Mouse (Mus musculus) small intestine, adult 10 weeks (tissue): Measurements from ENCODE around the gene Rnf217. TPM values are rescaled to one million over a fixed set of nuclear protein-coding genes. Genes with fewer than 3 reads are reported as not detected.

Source experiments
- polyA plus RNA-seq: library from polyadenylated mRNA; stranded (reverse); fragments of 350-450 nt; fragmentation: Illumina TruSeq; extraction: RNeasy Lipid Tissue Mini Kit (QIAGEN cat#74804); gene quantifications from one replicate; pipeline ENCODE4 v1.2.3, GENCODE M21; 2014; ENCODE audit warnings: low replicate concordance

The Rnf217 gene
- 4.1 TPM for polyA plus RNA-seq

DNA sequence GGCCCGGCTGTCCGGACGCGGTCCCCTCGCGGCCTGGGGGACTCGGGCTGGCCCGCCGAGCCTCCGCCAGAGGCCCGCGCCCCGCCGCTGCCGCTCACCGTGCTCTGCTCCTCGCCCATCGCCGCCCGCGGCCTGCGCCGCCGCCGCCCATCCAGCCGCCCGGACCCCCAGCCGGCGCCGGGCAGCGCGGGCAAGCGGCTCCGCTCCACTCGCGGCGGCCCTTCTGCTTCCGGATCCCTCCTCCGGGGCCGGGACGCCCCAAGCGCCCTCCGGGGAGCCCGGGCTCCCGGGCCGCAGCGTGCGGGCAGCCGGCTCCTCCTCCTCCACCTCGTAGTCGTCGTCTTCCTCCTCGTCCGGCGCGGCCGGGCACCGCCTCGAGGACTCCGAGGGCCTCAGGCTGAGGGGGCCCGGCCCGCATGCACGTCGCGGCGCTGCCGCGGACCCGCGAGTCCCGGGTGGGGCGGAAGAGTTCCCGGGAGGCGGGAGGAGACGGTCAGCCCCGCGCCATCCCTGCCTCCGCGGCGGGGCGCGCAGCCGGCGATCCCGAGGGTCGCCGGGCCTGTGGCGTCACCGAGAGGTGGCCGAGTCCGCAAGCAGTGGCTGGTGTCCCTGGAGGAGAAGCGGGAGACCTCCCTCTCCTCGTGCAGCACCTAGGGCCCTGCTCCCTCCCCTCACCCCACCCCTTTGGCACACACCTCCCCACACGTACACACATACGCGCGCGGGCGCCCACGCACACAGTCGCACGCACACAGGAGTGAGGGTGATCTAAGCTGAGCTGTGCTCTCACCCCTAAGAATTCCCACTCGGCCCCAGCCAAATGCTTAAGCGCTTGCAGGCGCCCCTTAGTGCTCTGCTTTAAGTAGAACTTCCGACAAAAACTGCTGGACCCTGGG is at the start of gene Rnf217:
TSS of gene Rnf217 (minus strand) at position 119 of the 896 bp plus-strand sequence.

DNA sequence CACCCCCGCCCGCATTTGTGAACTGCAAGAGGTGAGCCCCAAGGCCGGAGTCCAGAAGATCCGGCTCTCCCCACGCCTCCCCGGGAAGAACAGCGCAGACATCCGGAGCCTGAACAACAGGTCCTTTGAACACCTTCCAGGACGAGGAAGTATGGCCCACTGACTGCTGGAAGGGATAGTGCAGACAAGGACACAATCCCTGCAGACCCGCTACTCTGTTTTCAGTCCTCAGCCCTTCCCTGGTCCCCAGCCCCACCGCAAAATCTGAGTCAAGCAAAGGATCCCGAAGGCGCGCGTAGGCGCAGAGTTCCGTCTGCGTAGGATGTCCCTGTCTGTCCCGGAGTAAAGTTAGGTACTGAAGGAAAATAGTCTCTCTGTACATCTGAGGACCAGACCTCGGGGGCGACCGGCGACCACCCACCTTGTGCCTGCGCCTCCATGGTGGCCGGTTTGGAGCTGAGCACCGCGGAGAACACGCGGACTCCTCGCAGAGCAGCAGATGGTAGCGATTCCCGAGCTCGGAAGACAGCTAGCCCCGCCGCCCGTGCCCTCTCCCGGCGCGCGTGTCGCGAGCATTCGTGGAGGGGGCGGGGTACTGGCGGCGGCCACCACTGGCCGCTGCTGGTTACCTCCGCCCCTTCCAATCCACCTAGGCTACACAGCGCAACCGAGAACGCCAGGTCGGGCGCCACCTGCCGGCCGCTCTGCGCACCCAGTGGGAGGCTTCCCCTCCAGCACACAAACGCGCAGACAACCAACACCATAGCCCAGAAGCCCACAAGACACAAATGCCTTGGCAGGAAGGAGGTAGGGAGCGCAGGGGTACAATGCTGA is 163.5 kb downstream of the Rnf217 start, which contains the start of gene Tpd52l1:
TSS of gene Tpd52l1 (minus strand) at position 668 of the 834 bp plus-strand sequence.

Other genes starting within 250 kb of the Rnf217 start
- gene Tpd52l1, start 163.2 kb downstream of the Rnf217 start, polyA plus RNA-seq = 3.8 TPM